Mouse (Mus musculus): ENCODE data around the gene Top1. TPM values are rescaled to one million over a fixed set of nuclear protein-coding genes. Genes with fewer than 3 reads are reported as not detected.
A peak's percentile ranks its signal among the peaks of the same experiment; 100 is the strongest.

The Top1 gene
- total RNA-seq, 2 experiments from 2014 or later, result 91.1 to 99.3 TPM

- DNase-seq, result no peak
These were observed 96.5 kb downstream of the Top1 start for GRCm38 (mm10) chr2:160742161-160742609.

DNA sequence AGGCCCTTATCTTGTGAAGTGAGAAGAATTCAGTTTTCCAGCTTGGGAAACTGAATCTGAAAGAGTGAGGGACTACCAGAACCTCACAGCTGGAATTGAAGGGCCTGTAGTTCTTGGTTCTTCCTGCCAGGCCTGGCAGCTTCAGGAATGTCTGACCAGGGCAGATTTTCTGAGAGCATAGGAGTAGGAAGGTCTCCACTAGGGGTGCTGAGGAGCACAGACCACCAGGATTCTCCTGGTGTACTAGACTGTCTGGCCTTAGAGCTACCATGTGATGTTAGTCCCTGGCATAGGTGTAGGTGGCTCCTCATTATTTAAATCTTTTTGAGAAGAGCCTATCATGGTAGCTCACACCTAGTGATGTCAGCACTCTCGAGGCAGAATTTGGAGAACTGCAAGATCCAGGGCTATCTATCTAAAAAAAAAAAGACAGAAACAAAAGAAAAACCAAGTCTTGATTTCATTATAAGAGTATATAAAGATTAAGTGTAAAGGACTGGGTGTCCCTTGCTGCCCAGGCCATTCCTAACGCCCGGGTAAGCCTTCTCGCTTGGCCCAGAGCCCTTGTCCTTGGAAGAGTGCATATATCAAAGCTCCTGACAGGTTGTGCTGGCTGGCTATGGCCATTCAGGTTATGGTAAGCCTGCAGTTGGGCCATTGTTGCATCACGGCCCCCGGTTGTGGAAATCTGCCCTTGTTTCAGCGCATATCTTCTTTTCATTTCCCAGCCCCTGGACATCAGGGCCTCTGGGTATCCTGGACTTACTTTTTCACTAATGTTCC, 98.5 kb downstream of the Top1 start:
- no peak for DNase-seq

- no peak for DNase-seq
These were observed 99.1 kb downstream of the Top1 start for GRCm38 (mm10) chr2:160744823-160745210.

DNA sequence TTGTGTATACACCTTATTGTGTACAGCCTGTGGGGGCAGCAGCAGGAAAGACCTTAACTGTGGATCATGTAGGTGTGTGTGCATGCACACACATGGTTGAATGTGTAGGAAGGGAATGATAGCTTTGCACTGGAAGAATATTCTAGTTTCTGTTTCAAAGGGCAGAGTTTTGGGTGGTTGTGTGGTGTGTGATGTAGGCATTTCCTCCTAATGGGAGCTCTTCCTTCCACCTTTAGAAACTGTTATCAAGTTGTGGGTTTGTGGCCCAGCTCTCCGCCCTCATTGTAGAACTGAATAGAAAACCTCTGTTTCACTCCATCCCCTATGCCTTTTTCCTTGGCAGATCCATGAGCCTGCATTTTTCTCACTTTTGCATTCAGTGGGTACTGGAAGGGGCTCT, 99.8 kb downstream of the Top1 start:
- DNase-seq, result no peak

DNA sequence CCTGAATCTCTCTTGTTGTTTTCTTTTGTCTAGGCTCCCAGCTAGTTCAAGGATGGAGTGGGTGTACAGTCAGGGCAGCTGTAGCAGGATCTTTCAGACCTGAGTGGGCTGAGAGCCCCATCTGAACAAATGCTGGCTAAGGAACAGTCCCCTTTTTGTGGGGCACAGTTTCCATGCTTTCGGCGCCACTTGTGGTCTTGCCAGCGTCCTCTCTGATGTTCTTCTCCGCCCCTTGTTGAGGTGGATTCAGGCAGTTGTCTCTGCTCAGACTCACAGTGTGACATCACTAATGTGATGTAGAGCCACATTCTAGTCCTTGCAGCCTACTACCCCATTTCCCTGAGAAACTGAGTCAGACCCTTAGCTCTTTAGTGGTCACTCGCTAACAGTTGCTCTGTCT, 100.9 kb downstream of the Top1 start:
- DNase-seq, result no peak

- no peak for DNase-seq
These were observed 101.4 kb downstream of the Top1 start for GRCm38 (mm10) chr2:160747075-160747474.

DNA sequence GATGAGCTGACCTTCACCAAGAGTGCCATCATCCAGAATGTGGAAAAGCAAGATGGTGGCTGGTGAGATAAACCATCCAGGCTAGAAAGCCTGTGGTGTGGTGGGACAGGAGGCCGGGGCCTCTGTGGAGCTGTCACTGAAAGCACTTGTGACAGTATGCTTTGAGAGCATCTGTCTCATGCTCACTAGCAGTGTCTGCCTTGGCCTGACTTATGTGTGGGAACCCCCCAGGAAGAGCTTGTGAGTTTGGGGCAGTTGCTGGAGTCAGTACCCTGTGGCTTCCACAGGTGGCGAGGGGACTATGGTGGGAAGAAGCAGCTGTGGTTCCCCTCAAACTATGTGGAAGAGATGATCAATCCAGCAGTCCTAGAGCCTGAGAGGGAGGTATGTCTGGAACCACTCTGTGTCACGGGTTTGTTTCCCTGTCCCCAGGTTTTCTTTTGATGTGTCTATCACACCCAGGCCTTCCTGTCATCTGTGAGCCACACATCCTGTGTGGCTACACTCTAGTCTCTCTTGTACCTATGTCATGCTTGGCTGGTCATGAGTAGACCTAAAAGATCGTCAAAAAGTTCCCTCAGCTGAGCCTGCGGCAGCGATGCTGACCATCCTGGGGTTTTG, 111.0 kb downstream of the Top1 start:
- no peak for DNase-seq

- peak; percentile 60 to 64 for DNase-seq
These were observed 114.9 kb downstream of the Top1 start for GRCm38 (mm10) chr2:160760433-160761184.

- DNase-seq, result no peak
These were observed 118.1 kb downstream of the Top1 start for GRCm38 (mm10) chr2:160763816-160764215.

- no peak for DNase-seq
These were observed 118.7 kb downstream of the Top1 start for GRCm38 (mm10) chr2:160764386-160764785.

- DNase-seq, result no peak
These were observed 119.4 kb downstream of the Top1 start for GRCm38 (mm10) chr2:160765096-160765495.

- DNase-seq, result no peak
These were observed 120.7 kb downstream of the Top1 start for GRCm38 (mm10) chr2:160766371-160766771.

GRCm38 (mm10) chr2:160767201-160767600, 121.5 kb downstream of the Top1 start:
- no peak for DNase-seq

DNA sequence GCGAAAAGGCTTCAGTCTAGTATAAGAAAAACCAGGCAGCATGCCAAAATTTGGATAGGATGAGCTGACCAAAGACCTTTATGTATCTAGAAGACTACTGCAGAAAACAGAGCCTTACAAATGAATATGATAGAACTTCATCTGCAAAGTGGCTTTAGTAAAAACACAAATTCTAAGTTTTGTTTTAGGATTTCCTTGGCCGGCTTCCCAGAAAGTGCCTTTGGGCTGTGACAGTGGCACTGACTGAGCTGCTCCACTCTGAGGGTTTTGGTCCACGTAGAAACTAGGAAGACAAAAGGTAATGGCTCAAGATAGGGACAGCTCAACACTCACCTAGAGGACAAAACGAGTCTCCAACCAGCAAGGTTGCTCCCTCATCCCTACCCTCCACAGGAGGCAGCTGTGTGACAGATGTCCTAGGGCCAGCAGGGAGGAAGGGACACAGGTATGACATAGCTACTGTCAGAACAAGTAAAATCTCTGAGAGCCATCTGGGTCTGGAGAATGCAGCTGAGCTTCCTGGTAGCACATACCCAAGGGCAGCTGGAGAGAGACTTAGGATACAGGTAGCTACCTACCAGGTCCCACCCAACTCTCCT, 122.5 kb downstream of the Top1 start:
- DNase-seq, result no peak

DNA sequence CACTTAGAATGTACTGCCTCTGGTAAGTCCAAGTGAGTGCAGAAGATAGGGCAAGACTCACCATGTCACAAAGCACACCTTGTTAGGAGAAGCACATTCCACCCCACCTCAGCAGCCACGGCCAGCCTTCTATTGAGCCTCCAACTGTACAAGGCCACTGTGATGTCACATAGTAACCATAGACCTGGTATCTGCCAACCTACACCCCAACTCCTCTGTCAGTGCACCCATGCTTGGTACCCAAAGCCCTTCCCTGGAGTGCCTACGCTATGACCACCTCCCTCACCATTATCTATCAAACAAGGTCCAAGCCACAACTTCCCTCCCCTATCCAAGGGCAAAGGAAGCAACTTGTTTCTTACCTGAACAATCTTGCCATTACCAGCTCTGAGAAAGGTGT, 123.3 kb downstream of the Top1 start:
- DNase-seq, result no peak

GRCm38 (mm10) chr2:160770409-160770808, 124.7 kb downstream of the Top1 start:
- no peak for DNase-seq

DNA sequence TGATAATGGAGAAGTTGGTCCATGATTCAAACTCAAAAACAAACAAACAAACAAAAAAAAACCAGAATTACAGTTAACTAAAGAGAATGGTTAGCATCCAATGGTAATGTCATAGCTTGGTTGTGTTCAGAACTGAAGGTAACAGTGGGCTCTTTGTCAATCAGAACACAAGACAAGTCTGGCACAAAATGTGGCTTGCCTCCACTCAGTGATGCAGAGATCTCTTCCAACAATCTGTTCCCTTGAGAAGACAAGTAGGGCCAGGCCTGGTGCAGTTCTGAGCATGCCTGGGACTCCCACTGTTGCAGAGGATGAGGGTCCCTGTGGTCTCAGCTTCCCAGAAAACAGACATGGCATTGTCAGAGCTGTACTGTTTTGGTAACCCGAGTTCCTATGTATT, 125.2 kb downstream of the Top1 start:
- peak in 1 of 2 experiments; percentile 42 for DNase-seq

- peak in 1 of 2 experiments; percentile 4 for DNase-seq
These were observed 125.9 kb downstream of the Top1 start for GRCm38 (mm10) chr2:160771325-160772276.

Data from layer of hippocampus, postnatal 36 days (tissue).